In genomic region chr7:109772251-109772650, GRCm38 (mm10) we compare ENCODE assay signal across 23 mouse cellular contexts. TPM values are rescaled to one million over a fixed set of nuclear protein-coding genes. Genes with fewer than 3 reads are reported as not detected.
"Had no signal": no experiment of that assay in that cellular context is flagged by ENCODE, and none has a peak within 500 bp of the region (broad histone marks: within the 10 kb centered on the region; RNA-seq: fewer than 3 reads in every experiment).

No protein-coding gene starts in this region.

- H3K9ac ChIP-seq: liver, postnatal 0 days; lung, embryonic 15.5 days; midbrain, embryonic 12.5 days; neural tube, embryonic 12.5 days; stomach, embryonic 15.5 days had no signal

- ATAC-seq: liver, postnatal 0 days; lung, postnatal 0 days; midbrain, embryonic 16.5 days had no signal

- H3K27me3 ChIP-seq: lung, embryonic 15.5 days; midbrain, embryonic 12.5 days; neural tube, embryonic 12.5 days; stomach, embryonic 15.5 days had no signal

- H3K27ac ChIP-seq: lung, embryonic 15.5 days; macrophage; midbrain, embryonic 10.5 days; midbrain, embryonic 12.5 days; neural tube, embryonic 12.5 days; stomach, embryonic 15.5 days; stomach, postnatal 0 days had no signal

- H3K9me3 ChIP-seq: lung, embryonic 15.5 days; midbrain, embryonic 10.5 days; midbrain, embryonic 12.5 days; neural tube, embryonic 12.5 days; stomach, embryonic 15.5 days had no signal

- H3K36me3 ChIP-seq: lung, embryonic 15.5 days; midbrain, embryonic 10.5 days; midbrain, embryonic 12.5 days; neural tube, embryonic 12.5 days; stomach, embryonic 15.5 days had no signal

- H3K4me1 ChIP-seq: lung, embryonic 15.5 days; midbrain, embryonic 10.5 days; midbrain, embryonic 12.5 days; neural tube, embryonic 12.5 days; stomach, embryonic 15.5 days had no signal

- DNase-seq: liver, postnatal 0 days; lung, adult 2 months; lung, postnatal 14 days; lung, postnatal 36 days; midbrain, embryonic 14.5 days; right cerebral cortex, postnatal 14 days; thymus, adult 2 months; thymus, postnatal 25 days; thymus, postnatal 4 days had no signal

- H3K4me3 ChIP-seq: lung, embryonic 15.5 days; midbrain, embryonic 10.5 days; midbrain, embryonic 12.5 days; myocyte; neural tube, embryonic 12.5 days; stomach, embryonic 15.5 days had no signal

RNA-seq across cellular contexts. Expression of gene Nrip3, which starts 9.6 kb away (rescaled TPM):
- total RNA-seq: megakaryocyte-erythroid progenitor cell, adult 5-6 weeks had no signal
- polyA plus RNA-seq: macrophage had no signal

RNA-seq across cellular contexts. Expression of gene Ascl3, which starts 40.7 kb away (rescaled TPM):
- total RNA-seq: megakaryocyte-erythroid progenitor cell, adult 5-6 weeks; neutrophil, adult 5-6 weeks had no signal
- polyA plus RNA-seq: liver, postnatal 0 days; macrophage; midbrain, embryonic 10.5 days; midbrain, embryonic 12.5 days; midbrain, embryonic 14.5 days; neural tube, embryonic 12.5 days had no signal

RNA-seq across cellular contexts. Expression of gene BC051019, which starts 48.6 kb away (rescaled TPM):
- total RNA-seq: megakaryocyte, adult 5-6 weeks; megakaryocyte-erythroid progenitor cell, adult 5-6 weeks; neutrophil, adult 5-6 weeks had no signal
- polyA plus RNA-seq: macrophage; midbrain, embryonic 12.5 days; midbrain, embryonic 14.5 days; neural tube, embryonic 12.5 days; neural tube, embryonic 14.5 days had no signal
